Mouse (Mus musculus) liver, postnatal 0 days (tissue): ENCODE data around the gene Otos.

ENCODE experiments used
- CTCF ChIP-seq: sonication (generic); IDR thresholded peaks from 2 replicates; pipeline ENCODE4 v1.5.1; 2016; ENCODE audit warnings: antibody characterized with exemption, low read depth
- EP300 ChIP-seq: IDR thresholded peaks from 2 replicates; pipeline ENCODE4 v1.6.1; 2016; ENCODE audit warnings: antibody characterized with exemption, low read depth, mild to moderate bottlenecking

DNA sequence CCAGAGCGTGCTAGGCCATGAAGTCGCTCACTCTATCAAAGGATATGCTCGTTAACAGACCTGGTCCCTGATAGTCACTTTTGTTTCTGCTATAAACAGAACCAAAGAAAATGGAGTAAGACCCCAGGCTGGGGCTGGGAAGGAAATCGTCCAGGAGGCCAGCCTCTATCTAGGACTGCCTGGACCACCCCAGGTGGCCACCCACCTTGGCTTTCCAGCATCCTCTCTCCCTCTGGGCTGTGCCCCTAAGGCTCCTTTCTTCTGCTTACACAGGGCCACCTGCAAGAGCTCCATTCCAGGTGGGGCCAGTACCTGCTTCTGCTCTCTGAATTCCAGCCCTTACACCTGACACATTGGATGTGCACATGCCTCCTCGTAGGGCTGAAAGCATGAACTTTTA, 16.4 kb downstream of the Otos start:
- TF ChIP-seq CTCF, result no peak
- no peak for TF ChIP-seq EP300
